Mouse (Mus musculus): Measurements from ENCODE around the gene Vmn1r235. TPM values are rescaled to one million over a fixed set of nuclear protein-coding genes. Genes with fewer than 3 reads are reported as not detected.

Vmn1r235 gene
- not detected for polyA plus RNA-seq (2017; shearing (Covaris generic))

DNA sequence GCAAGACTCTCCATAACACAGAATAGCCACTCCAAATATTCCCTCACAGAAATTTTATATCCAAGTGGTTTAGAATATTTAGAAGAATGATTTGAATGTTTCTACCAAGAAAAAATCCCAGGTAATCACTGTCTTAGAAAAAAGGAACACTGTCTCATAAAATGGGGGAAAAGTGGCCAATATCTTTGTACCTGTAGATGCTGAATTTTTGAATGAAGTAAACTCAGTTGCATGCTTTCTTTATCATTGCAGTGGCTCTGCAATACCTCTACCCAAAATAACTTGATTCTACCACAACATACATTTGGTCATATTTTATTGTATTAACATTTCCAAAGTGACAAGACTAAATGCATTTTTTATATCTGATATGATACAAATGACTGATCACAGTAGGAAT is at the start of gene Vmn1r235:
TSS of gene Vmn1r235 (plus strand) at position 301 of the 400 bp plus-strand sequence.

GRCm38 (mm10) chr17:21225787-21226186 is 30.4 kb upstream of the Vmn1r235 start, which contains the start of gene Vmn1r234:
Vmn1r234 (plus strand) TSS chr17:21226087.

DNA sequence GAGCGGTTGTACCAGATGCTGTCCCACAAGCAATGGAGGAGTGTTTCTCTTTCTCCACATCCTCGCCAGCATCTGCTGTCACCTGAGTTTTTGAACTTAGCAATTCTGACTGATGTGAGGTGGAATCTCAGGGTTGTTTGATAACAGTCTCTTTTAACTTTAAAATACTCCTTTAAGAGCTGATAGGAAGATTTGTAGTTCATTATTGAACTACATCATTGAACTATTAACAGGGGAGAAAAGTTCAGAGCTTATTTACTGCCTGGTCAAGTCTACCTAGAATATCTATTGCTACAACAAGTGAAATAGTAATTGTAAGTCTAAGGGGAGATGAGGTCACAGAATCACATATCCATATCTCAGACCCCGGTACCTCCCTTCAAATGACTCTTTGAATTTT is 26.4 kb downstream of the Vmn1r235 start, which contains the start of gene Vmn1r236:
TSS of gene Vmn1r236 (plus strand) at position 301 of the 400 bp plus-strand sequence.

DNA sequence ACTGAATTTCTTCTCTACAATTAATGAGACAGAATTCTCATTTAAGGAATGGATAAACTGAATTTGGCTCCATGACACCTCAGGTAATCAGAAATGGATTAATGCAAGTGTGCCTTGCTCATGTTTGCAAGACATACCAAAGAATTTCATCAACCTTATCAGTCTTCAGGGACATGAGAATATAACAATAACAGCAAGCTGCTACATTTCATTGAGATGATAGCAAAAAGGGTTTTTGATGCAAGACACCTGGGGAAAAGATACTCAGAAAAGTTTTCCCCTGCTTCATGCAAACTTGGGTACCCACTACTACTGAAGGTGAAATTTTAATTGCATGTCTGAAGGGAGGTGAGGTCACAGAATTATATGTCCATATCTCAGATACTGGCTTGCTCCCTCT is 55.4 kb downstream of the Vmn1r235 start, which contains the start of gene Vmn1r237:
TSS of gene Vmn1r237 (plus strand) at position 301 of the 400 bp plus-strand sequence.

Other genes with a start within 250 kb of the Vmn1r235 start
- 21.7 TPM for gene Zfp160, start 247.5 kb upstream of the Vmn1r235 start, polyA plus RNA-seq (2017; shearing (Covaris generic))
- not detected for gene Vmn1r234, start 30.3 kb upstream of the Vmn1r235 start, polyA plus RNA-seq (2017; shearing (Covaris generic))
- not detected for gene Vmn1r236, start 26.5 kb downstream of the Vmn1r235 start, polyA plus RNA-seq (2017; shearing (Covaris generic))
- not detected for gene Vmn1r237, start 55.5 kb downstream of the Vmn1r235 start, polyA plus RNA-seq (2017; shearing (Covaris generic))
- gene Zfp677, start 127.3 kb downstream of the Vmn1r235 start, polyA plus RNA-seq (2017; shearing (Covaris generic)), result 21.2 TPM
- gene Zfp54, start 166.8 kb downstream of the Vmn1r235 start, polyA plus RNA-seq (2017; shearing (Covaris generic)), result 15.2 TPM
- 45.0 TPM for gene Zfp51, start 194.0 kb downstream of the Vmn1r235 start, polyA plus RNA-seq (2017; shearing (Covaris generic))
- gene Zfp53, start 232.6 kb downstream of the Vmn1r235 start, polyA plus RNA-seq (2017; shearing (Covaris generic)), result 64.0 TPM